Mouse (Mus musculus) liver, embryonic 14.5 days (tissue): ENCODE measurements around the gene Pcp2. TPM values are rescaled to one million over a fixed set of nuclear protein-coding genes. Genes with fewer than 3 reads are reported as not detected.

ENCODE experiments used
- ATAC-seq: fragments of 200-750 bp; cut with Nextera tagmentation; 2 replicates; pipeline ENCODE4 v1.8.0; 2017; ENCODE audit warnings: moderate number of reproducible peaks, mild to moderate bottlenecking, moderate library complexity; ENCODE audit not compliant: insufficient read depth
- DNase-seq, 3 experiments: peaks; one replicate each; pipeline ENCODE4 v3.0.0-alpha.2; 2012 to 2013; ENCODE audit warnings: low read depth in 3 of 3, low spot score in 3 of 3
- H3K27ac ChIP-seq: fragments of 300-500 bp; sonication (generic); 2 replicates; pipeline ENCODE4 v1.5.1; 2014; ENCODE audit warnings: moderate library complexity, mild to moderate bottlenecking, control low read depth, inconsistent platforms
- H3K27me3 ChIP-seq: fragments of 300-500 bp; sonication (generic); 2 replicates; pipeline ENCODE4 v1.6.1; 2014; ENCODE audit warnings: mild to moderate bottlenecking, low read length, moderate library complexity; ENCODE audit not compliant: control insufficient read depth, insufficient read depth
- H3K36me3 ChIP-seq: fragments of 300-500 bp; sonication (generic); replicated peaks from 2 replicates; pipeline ENCODE4 v1.6.1; 2014; ENCODE audit warnings: low read depth; ENCODE audit not compliant: control insufficient read depth, insufficient read depth
- H3K4me1 ChIP-seq, 2 experiments: fragments of 200-500 bp in 1 of 2; fragments of 300-500 bp in 1 of 2; sonication (generic) in 1 of 2; replicated peaks; 2 replicates each; pipeline ENCODE4 v1.6.1; 2012 to 2014; ENCODE audit warnings: antibody characterized with exemption in 1 of 2, inconsistent platforms in 1 of 2, low read length in 1 of 2; ENCODE audit not compliant: control insufficient read depth in 2 of 2, insufficient read depth in 2 of 2
- H3K4me2 ChIP-seq: fragments of 300-500 bp; sonication (generic); 2 replicates; pipeline ENCODE4 v1.6.1; 2014; ENCODE audit warnings: low read depth, mild to moderate bottlenecking, control low read depth, moderate library complexity
- H3K4me3 ChIP-seq, 2 experiments: fragments of 200-500 bp in 1 of 2; fragments of 300-500 bp in 1 of 2; sonication (generic) in 1 of 2; 2 replicates each; pipeline ENCODE4 v1.5.1; 2012 to 2014; ENCODE audit warnings: low read depth in 2 of 2, low read length in 2 of 2, mild to moderate bottlenecking in 2 of 2, control low read depth in 1 of 2, inconsistent platforms in 1 of 2, moderate library complexity in 1 of 2; ENCODE audit not compliant: insufficient read depth in 1 of 2
- H3K9ac ChIP-seq: fragments of 300-500 bp; sonication (generic); replicated peaks from 2 replicates; pipeline ENCODE4 v1.6.1; 2014; ENCODE audit warnings: mild to moderate bottlenecking, control low read depth, moderate library complexity
- H3K9me3 ChIP-seq: fragments of 300-500 bp; sonication (generic); 2 replicates; pipeline ENCODE4 v1.6.1; 2016; ENCODE audit warnings: low read length, mixed read lengths; ENCODE audit not compliant: control insufficient read depth
- CTCF ChIP-seq: IDR thresholded peaks from 2 replicates; pipeline ENCODE4 v1.5.1; 2016; ENCODE audit warnings: antibody characterized with exemption, low read depth, control low read depth
- EP300 ChIP-seq: IDR thresholded peaks from 2 replicates; pipeline ENCODE4 v1.6.1; 2016; ENCODE audit warnings: antibody characterized with exemption, low read depth
- whole genome bisulfite sequencing: fragments of 180-500 bp; shearing (Covaris S2); extraction: QIAGEN DNeasy Blood & Tissue Kit; methylation state at CpG from one replicate; pipeline ENCODE4 v1.1.7; 2014; ENCODE audit not compliant: insufficient replicate concordance; 5-methylcytosine and 5-hydroxymethylcytosine counted together
- polyA plus RNA-seq, 2 experiments: library from polyadenylated mRNA; depleted of rRNA in 1 of 2; stranded (reverse) in 1 of 2; unstranded in 1 of 2; fragments of >200 nt; fragmentation: Nextera tagmentation in 1 of 2; extraction: Ambion mirVana in 1 of 2; gene quantifications; 2 replicates each; pipeline versions ENCODE4 v1.2.1 to v1.2.3; 2012 to 2014

Pcp2 gene
- polyA plus RNA-seq, 2 experiments = 0.19 TPM; not detected in 1

GRCm38 (mm10) chr8:3664405-3664804 is 39.1 kb upstream of the Pcp2 start:
- no peak overlapping the region for H3K27ac ChIP-seq
- H3K9ac ChIP-seq = no peak overlapping the region
- DNase-seq = no peak
- no peaks in the 10 kb centered on the region for H3K9me3 ChIP-seq
- no peaks in the 10 kb centered on the region for H3K27me3 ChIP-seq
- TF ChIP-seq EP300 (no peak), CTCF (no peak)
- WGBS = 22% methylated on average over 5 of the region's 5 CpGs
- H3K4me2 ChIP-seq = no peak overlapping the region
- ATAC-seq = peak; percentile 35; the same call in 1 of the 2 replicates
- H3K36me3 ChIP-seq = no peaks in the 10 kb centered on the region
- H3K4me3 ChIP-seq = no peak overlapping the region
- H3K4me1 ChIP-seq = no peaks in the 10 kb centered on the region

- H3K4me3 ChIP-seq = no peak overlapping the region
- TF ChIP-seq CTCF (no peak), EP300 (no peak)
- no peak overlapping the region for H3K9ac ChIP-seq
- H3K36me3 ChIP-seq = no peaks in the 10 kb centered on the region
- 29% methylated on average over 8 of the region's 8 CpGs for WGBS
- no peak overlapping the region for H3K4me2 ChIP-seq
- DNase-seq = no peak
- no peak for ATAC-seq
- no peak overlapping the region for H3K27ac ChIP-seq
- no peaks in the 10 kb centered on the region for H3K9me3 ChIP-seq
- no peaks in the 10 kb centered on the region for H3K27me3 ChIP-seq
- H3K4me1 ChIP-seq = no peaks in the 10 kb centered on the region
Observed at GRCm38 (mm10) chr8:3660889-3661288, 35.5 kb upstream of the Pcp2 start.

- no peak overlapping the region for H3K4me3 ChIP-seq
- no peaks in the 10 kb centered on the region for H3K36me3 ChIP-seq
- H3K4me1 ChIP-seq = peaks cover 0 to 2% of the 10 kb centered on the region in 2 experiments; a peak in 1 of 4 replicates
- H3K27ac ChIP-seq = no peak overlapping the region
- no peaks in the 10 kb centered on the region for H3K27me3 ChIP-seq
- H3K9ac ChIP-seq = no peak overlapping the region
- DNase-seq (no peak), ATAC-seq (no peak)
- H3K4me2 ChIP-seq = no peak overlapping the region
- H3K9me3 ChIP-seq = no peaks in the 10 kb centered on the region
- TF ChIP-seq EP300 = no peak
- TF ChIP-seq CTCF = no peak
- 19% methylated on average over 7 of the region's 7 CpGs for WGBS
Observed at GRCm38 (mm10) chr8:3656725-3657381, 31.5 kb upstream of the Pcp2 start.

- Histone ChIP-seq H3K4me2 (no peak within 1 kb of the TSS), H3K9ac (no peak within 1 kb of the TSS), H3K27ac (no peak within 1 kb of the TSS), H3K27me3 (no peaks in the 10 kb centered on the region), H3K36me3 (no peaks in the 10 kb centered on the region), H3K4me1 (peaks cover 0 to 2% of the 10 kb centered on the region in 2 experiments; a peak in 1 of 4 replicates), H3K4me3 (no peak within 1 kb of the TSS), H3K9me3 (no peaks in the 10 kb centered on the region)
- no peak for TF ChIP-seq EP300
- no peak for TF ChIP-seq CTCF
- ATAC-seq = no peak
- DNase-seq = no peak
- 50% methylated on average over 3 of the region's 3 CpGs for WGBS
Observed at GRCm38 (mm10) chr8:3655526-3655925, 30.2 kb upstream of the Pcp2 start, which contains the start of gene Retn. Gene Retn (plus strand): TSS chr8:3655770.

GRCm38 (mm10) chr8:3654726-3655508 is 29.6 kb upstream of the Pcp2 start:
- TF ChIP-seq CTCF (no peak), EP300 (no peak)
- ATAC-seq (no peak), DNase-seq (no peak)
- Histone ChIP-seq H3K27me3 (no peaks in the 10 kb centered on the region), H3K4me3 (no peak overlapping the region), H3K9ac (no peak overlapping the region), H3K4me2 (no peak overlapping the region), H3K9me3 (no peaks in the 10 kb centered on the region), H3K4me1 (peaks cover 0 to 2% of the 10 kb centered on the region in 2 experiments; a peak in 1 of 4 replicates), H3K36me3 (no peaks in the 10 kb centered on the region), H3K27ac (no peak overlapping the region)
- WGBS = 63% methylated on average over 11 of the region's 11 CpGs
